In genomic region chr13:51846868-51847793, GRCm38 (mm10) we compare ENCODE assay signal across 8 mouse cellular contexts. TPM values are rescaled to one million over a fixed set of nuclear protein-coding genes. Genes with fewer than 3 reads are reported as not detected.
A peak's percentile ranks its signal among the peaks of the same experiment; 100 is the strongest.
DNase-seq lines count a peak whose midpoint lies in the region; ATAC-seq lines count a peak whose summit lies in the region.

No protein-coding gene starts in this region.

- H3K9ac ChIP-seq in limb, embryonic 11.5 days (ENCODE audit: low read length), result peak overlapping the region; percentile 64
- peak overlapping the region; percentile 81 for H3K9ac ChIP-seq in midbrain, embryonic 13.5 days (replicated peaks)

- DNase-seq in adrenal gland, adult 2 months, result peak; percentile 86
- DNase-seq in embryo, embryonic 11 days, result peak; percentile 76
- DNase-seq in gastrocnemius, postnatal 4 days (ENCODE audit: low spot score in 2 of 2), result peak; percentile 62 to 85
- DNase-seq in kidney, adult 11 months, result peak; percentile 69
- DNase-seq in limb, embryonic 11.5 days (ENCODE audit: low spot score), result peak; percentile 61
- DNase-seq in spleen, adult 18-20 months, result peak; percentile 36 to 59

- H3K4me3 ChIP-seq in limb, embryonic 11.5 days (ENCODE audit: low read depth, low read length), result peak overlapping the region; percentile 54
- peak overlapping the region; percentile 65 for H3K4me3 ChIP-seq in midbrain, embryonic 13.5 days (replicated peaks)

- ATAC-seq in limb, embryonic 11.5 days (ENCODE audit: insufficient number of reproducible peaks, low FRiP score, low TSS enrichment, low read depth), result no peak
- peak; percentile 35 for ATAC-seq in midbrain, embryonic 13.5 days
- no peak for ATAC-seq in inflammation-experienced regulatory T-cells, adult 6 months

- no peaks in the 10 kb centered on the region for H3K36me3 ChIP-seq in limb, embryonic 11.5 days (ENCODE audit: control insufficient read depth, insufficient read depth, low read length)
- no peaks in the 10 kb centered on the region for H3K36me3 ChIP-seq in midbrain, embryonic 13.5 days

- peaks cover 32% of the 10 kb centered on the region for H3K4me1 ChIP-seq in limb, embryonic 11.5 days (ENCODE audit: control insufficient read depth, insufficient read depth, low read length)
- H3K4me1 ChIP-seq in midbrain, embryonic 13.5 days (replicated peaks), result peaks cover 73% of the 10 kb centered on the region

- no peak overlapping the region; the same call in 1 of the 2 replicates for H3K27ac ChIP-seq in limb, embryonic 11.5 days (replicated peaks; ENCODE audit: low read depth, low read length)
- peak overlapping the region; percentile 94 for H3K27ac ChIP-seq in midbrain, embryonic 13.5 days

- H3K4me2 ChIP-seq in limb, embryonic 11.5 days (ENCODE audit: low read depth, severe bottlenecking), result peak overlapping the region; percentile 97
- H3K4me2 ChIP-seq in midbrain, embryonic 13.5 days (replicated peaks), result peak overlapping the region; percentile 87

- under 1% methylated on average over 63 of the region's 63 CpGs for WGBS in limb, embryonic 11.5 days
- under 1% methylated on average over 63 of the region's 63 CpGs for WGBS in midbrain, embryonic 13.5 days

- no peaks in the 10 kb centered on the region for H3K9me3 ChIP-seq in limb, embryonic 11.5 days (ENCODE audit: control insufficient read depth, low read length)
- H3K9me3 ChIP-seq in midbrain, embryonic 13.5 days, result no peaks in the 10 kb centered on the region

- no peaks in the 10 kb centered on the region for H3K27me3 ChIP-seq in limb, embryonic 11.5 days (ENCODE audit: control insufficient read depth, insufficient read depth, low read length)
- H3K27me3 ChIP-seq in midbrain, embryonic 13.5 days, result peaks cover 45% of the 10 kb centered on the region

RNA-seq across cellular contexts. Expression of gene Gadd45g, which starts 0.7 kb away (rescaled TPM):
- total RNA-seq in adrenal gland, adult 2 months (2021), result 10 to 100 TPM; 41.0 to 57.6 TPM
- polyA plus RNA-seq in adrenal gland, adult 2 months (2012; rRNA removed), result 20.8 and 30.2 TPM in 2 replicates
- 10 to 100 TPM; 11.6 to 13.3 TPM for total RNA-seq in gastrocnemius, postnatal 4 days (2021)
- 20.5 and 20.7 TPM in 2 replicates for polyA plus RNA-seq in limb, embryonic 11.5 days (2014; fragmentation: Nextera tagmentation; extraction: Ambion mirVana)
- polyA plus RNA-seq in midbrain, embryonic 13.5 days (2015; fragmentation: Nextera tagmentation; extraction: Ambion mirVana), result 203 and 222 TPM in 2 replicates
- polyA plus RNA-seq in inflammation-experienced regulatory T-cells, adult 6 months (2017; shearing (Covaris generic)), result 10 to 100 TPM; 12.4 to 28.7 (median 19.4) TPM

RNA-seq across cellular contexts. Expression of gene Sema4d, which starts 53.6 kb away (rescaled TPM):
- 10 to 100 TPM; 14.6 to 15.1 TPM for total RNA-seq in adrenal gland, adult 2 months (2021)
- polyA plus RNA-seq in adrenal gland, adult 2 months (2012; rRNA removed), result 13.3 and 13.7 TPM in 2 replicates
- total RNA-seq in gastrocnemius, postnatal 4 days (2021), result 10 to 100 TPM; 75.1 to 92.5 TPM
- 5.1 and 5.3 TPM in 2 replicates for polyA plus RNA-seq in limb, embryonic 11.5 days (2014; fragmentation: Nextera tagmentation; extraction: Ambion mirVana)
- polyA plus RNA-seq in midbrain, embryonic 13.5 days (2015; fragmentation: Nextera tagmentation; extraction: Ambion mirVana), result 7.1 and 7.8 TPM in 2 replicates
- polyA plus RNA-seq in inflammation-experienced regulatory T-cells, adult 6 months (2017; shearing (Covaris generic)), result 100 to 1,000 TPM; 111 to 154 (median 126) TPM
